Mouse (Mus musculus) kidney, adult 2 months (tissue): Measurements from ENCODE around the gene Bcas3. TPM values are rescaled to one million over a fixed set of nuclear protein-coding genes. Genes with fewer than 3 reads are reported as not detected.
A peak's percentile ranks its signal among the peaks of the same experiment; 100 is the strongest.

Experiments
- DNase-seq: peaks from one replicate; pipeline ENCODE4 v3.0.0; 2021
- H3K27ac ChIP-seq: fragments of 200-500 bp; 2 replicates; pipeline ENCODE4 v1.5.1; 2012; ENCODE audit warnings: low read depth, low read length, control low read depth, inconsistent platforms; ENCODE audit not compliant: insufficient read depth
- H3K27me3 ChIP-seq: fragments of 200-500 bp; replicated peaks from 2 replicates; pipeline ENCODE4 v1.6.1; 2012; ENCODE audit warnings: mild to moderate bottlenecking, moderate library complexity, low read length, inconsistent platforms; ENCODE audit not compliant: control insufficient read depth, insufficient read depth
- H3K36me3 ChIP-seq: fragments of 200-500 bp; 2 replicates; pipeline ENCODE4 v1.6.1; 2012; ENCODE audit warnings: mild to moderate bottlenecking, moderate library complexity, low read length, inconsistent platforms; ENCODE audit not compliant: control insufficient read depth, insufficient read depth
- H3K4me1 ChIP-seq: fragments of 200-500 bp; 2 replicates; pipeline ENCODE4 v1.6.1; 2011; ENCODE audit warnings: low read length; ENCODE audit not compliant: control insufficient read depth, insufficient read depth
- H3K4me3 ChIP-seq: fragments of 200-500 bp; 2 replicates; pipeline ENCODE4 v1.5.1; 2011; ENCODE audit warnings: mild to moderate bottlenecking, low read depth, low read length, control low read depth; ENCODE audit not compliant: insufficient read depth
- CTCF ChIP-seq: fragments of 200-500 bp; conservative IDR thresholded peaks from 2 replicates; pipeline ENCODE4 v1.5.1; 2011; ENCODE audit warnings: low read depth, mild to moderate bottlenecking, control low read depth, low read length, moderate library complexity, mixed read lengths; ENCODE audit not compliant: insufficient read depth, insufficient read length
- POLR2A ChIP-seq: fragments of 200-500 bp; IDR thresholded peaks from one replicate; pipeline ENCODE4 v1.6.1; 2011; ENCODE audit warnings: low read depth, low read length, control low read depth
- WGBS: fragments of 180-500 bp; shearing (Covaris S2); methylation state at CpG from one replicate; pipeline ENCODE4 v1.1.7; 2018; 5-methylcytosine and 5-hydroxymethylcytosine counted together
- polyA plus RNA-seq: library from polyadenylated mRNA; depleted of rRNA; stranded (reverse); fragments of >200 nt; gene quantifications from 2 replicates; pipeline ENCODE4 v1.2.3, GENCODE M21; 2012

Gene Bcas3
- polyA plus RNA-seq, 1 experiment = 47.3 TPM

DNA sequence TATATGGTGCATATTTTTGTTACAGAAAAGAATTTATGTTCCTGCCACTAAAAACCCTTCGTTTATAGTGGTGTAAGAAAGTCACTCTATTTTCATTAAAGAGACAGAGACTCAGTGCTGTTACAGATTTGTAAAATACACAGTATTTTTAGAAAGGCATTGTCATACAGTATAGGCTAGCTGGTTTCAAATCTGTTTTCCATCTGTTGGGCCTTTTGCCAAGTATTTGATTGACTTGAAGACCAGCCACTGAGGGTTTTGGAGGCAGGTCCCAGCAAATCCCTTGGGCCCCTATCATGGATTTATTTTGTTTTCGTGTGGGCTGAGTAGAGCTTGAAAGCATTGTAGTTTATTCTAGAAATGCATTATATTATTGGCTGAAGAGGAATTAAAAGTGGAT is 40.1 kb upstream of the Bcas3 start:
- 6% methylated on average over 2 of the region's 2 CpGs for WGBS
- Histone ChIP-seq H3K27me3 (no peaks in the 10 kb centered on the region), H3K4me3 (no peak overlapping the region), H3K27ac (no peak overlapping the region), H3K36me3 (no peaks in the 10 kb centered on the region), H3K4me1 (peaks cover 3% of the 10 kb centered on the region)
- no peak for TF ChIP-seq CTCF
- no peak for TF ChIP-seq POLR2A
- DNase-seq = peak; percentile 91

DNA sequence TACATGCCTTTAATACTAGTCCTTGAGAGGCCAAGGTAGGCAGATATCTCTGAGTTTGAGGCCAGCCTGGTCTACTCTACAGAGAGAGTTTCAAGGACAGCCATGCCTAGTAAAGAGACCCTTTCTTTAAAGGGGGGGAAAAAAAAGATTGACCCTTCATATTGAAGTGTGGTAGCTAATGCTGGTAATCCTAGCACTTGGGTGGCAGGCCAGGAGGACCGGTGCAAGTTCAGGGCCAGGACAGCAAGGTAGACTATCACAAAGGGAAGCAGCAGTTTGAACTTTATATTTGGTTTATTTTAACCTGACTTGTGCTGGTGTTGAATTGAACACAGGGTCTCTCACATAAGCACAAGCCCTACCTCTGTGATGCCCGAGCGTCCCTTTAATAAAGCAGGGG is 39.6 kb upstream of the Bcas3 start:
- no peaks in the 10 kb centered on the region for H3K27me3 ChIP-seq
- H3K4me3 ChIP-seq = no peak overlapping the region
- no peaks in the 10 kb centered on the region for H3K36me3 ChIP-seq
- no peak overlapping the region for H3K27ac ChIP-seq
- 81% methylated on average over 3 of the region's 3 CpGs for WGBS
- no peak for DNase-seq
- TF ChIP-seq POLR2A (no peak), CTCF (no peak)
- H3K4me1 ChIP-seq = peaks cover 3% of the 10 kb centered on the region

DNA sequence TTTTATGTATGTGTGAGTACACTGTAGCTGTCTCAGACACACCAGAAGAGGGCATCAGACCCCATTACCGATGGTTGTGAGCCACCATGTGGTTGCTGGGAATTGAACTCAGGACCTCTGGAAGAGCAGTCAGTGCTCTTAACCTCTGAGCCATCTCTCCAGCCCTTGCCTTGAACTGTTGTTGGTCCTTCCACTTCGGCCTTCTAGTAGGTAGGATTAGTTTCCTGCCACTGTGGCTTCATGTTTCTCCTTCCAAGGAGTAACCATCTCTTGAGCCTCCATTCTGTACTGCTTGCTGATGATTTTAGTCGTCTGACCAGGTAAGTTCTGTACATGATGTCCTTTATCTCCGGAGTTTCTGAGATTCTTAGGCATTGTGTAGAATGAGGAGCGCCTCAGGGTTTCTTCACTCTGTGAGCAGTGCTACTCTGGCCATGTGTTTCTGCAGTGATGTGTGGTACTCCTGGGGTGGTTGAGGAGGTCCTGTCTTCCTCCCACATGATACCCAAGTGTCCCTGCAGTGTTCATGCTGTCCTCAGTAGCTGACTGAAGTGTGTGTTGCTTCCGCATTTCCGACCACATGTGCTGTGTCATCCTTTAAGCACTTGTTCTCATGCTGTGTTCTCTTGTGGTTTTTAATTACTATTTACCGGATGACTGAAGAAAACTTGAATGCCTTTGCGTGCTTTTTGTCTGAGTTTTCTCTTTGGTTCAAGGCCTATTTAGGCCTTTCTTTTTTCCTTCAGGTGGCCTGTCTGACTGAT is 29.2 kb upstream of the Bcas3 start:
- no peak for DNase-seq
- 71% methylated on average over 9 of the region's 9 CpGs for WGBS
- Histone ChIP-seq H3K27me3 (no peaks in the 10 kb centered on the region), H3K27ac (no peak overlapping the region), H3K36me3 (no peaks in the 10 kb centered on the region; the same call in 1 of the 2 replicates), H3K4me3 (no peak overlapping the region), H3K4me1 (no peaks in the 10 kb centered on the region; the same call in 1 of the 2 replicates)
- no peak for TF ChIP-seq POLR2A
- TF ChIP-seq CTCF = no peak

DNA sequence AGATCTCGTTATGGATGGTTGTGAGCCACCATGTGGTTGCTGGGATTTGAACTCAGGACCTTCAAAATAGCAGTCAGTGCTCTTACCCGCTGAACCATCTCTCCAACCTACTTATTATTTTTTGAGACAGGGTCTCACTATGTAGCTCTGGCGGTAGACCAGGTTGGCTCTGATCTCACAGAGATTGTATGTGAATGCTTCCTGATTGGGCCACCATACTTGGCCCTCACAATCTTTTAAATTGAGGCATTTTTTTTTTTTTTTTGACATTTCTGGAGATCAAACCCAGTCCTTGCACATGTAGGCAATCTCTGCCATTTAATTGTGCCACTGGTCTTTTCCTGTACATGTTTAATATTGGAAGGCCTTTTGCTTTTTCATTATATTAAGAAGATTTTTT is 24.2 kb upstream of the Bcas3 start:
- Histone ChIP-seq H3K27me3 (no peaks in the 10 kb centered on the region), H3K4me3 (no peak overlapping the region), H3K4me1 (no peaks in the 10 kb centered on the region; the same call in 1 of the 2 replicates), H3K36me3 (no peaks in the 10 kb centered on the region; the same call in 1 of the 2 replicates), H3K27ac (no peak overlapping the region)
- no peak for DNase-seq
- TF ChIP-seq POLR2A (no peak), CTCF (no peak)
- 94% methylated on average over 3 of the region's 3 CpGs for WGBS

DNA sequence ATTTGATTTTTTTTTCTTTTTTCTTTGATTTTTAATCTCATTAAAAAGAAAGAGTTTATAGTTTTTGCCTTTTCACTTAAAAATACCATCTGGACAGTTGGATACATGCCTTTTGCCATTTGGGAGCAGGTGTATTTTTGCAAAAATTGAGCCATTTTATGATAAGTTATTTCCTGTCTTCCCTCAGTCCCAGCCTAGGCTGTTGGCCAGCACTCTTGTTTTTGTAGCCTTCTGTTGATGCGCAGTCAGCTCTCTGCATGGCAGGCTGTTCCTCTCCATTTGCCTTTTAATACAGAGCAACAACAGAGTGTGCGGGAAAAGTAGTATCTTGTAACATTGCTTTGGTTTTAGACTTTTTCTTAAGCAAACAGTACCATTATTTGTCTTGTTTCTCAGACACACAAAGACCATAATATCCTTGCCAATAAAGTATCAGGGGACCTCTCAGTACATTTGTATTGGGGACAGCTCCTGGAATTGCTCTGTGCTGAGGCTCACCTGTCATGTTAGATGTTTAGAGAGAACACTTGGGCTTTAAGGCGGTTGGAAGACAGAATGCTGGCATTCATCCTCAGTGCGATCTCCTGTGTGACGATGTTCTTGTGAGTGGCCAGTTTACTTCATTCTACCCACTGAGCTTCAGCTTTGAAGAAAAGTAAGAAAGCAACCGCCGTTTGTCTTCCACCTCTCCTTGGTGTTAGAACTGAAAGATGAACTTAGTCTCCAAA is 23.6 kb upstream of the Bcas3 start:
- no peak for TF ChIP-seq CTCF
- TF ChIP-seq POLR2A = no peak
- Histone ChIP-seq H3K36me3 (no peaks in the 10 kb centered on the region; the same call in 1 of the 2 replicates), H3K4me3 (no peak overlapping the region), H3K27ac (0 out of 2 replicates have a peak overlapping the region, but pooled peaks have one; percentile 55), H3K27me3 (no peaks in the 10 kb centered on the region), H3K4me1 (no peaks in the 10 kb centered on the region)
- peak; percentile 36 for DNase-seq
- 78% methylated on average over 7 of the region's 7 CpGs for WGBS

DNA sequence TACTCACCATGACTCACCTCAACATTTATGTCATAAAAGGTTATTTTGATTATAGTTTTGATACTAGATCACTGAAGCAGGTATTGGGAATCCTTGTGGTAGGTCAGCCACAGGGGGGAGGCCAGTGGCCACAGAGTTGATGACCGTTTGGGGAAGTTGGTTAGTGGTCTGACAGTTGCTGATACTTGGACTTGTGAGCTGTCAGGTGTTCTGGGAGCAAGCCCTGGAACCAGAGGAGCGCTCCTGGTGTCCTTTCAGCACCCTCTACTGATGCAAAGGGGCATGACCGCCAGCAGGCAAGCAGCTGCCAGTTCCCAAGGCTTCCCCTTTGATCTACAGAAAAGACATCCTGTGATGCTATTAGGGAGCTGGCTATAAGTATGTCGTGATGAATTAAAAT is 18.2 kb upstream of the Bcas3 start:
- TF ChIP-seq CTCF (peak; percentile 75), POLR2A (no peak)
- Histone ChIP-seq H3K4me3 (no peak overlapping the region), H3K4me1 (0 out of 2 replicates have a peak, but pooled peaks cover 3% of the 10 kb centered on the region), H3K27ac (no peak overlapping the region), H3K36me3 (no peaks in the 10 kb centered on the region; the same call in 1 of the 2 replicates), H3K27me3 (no peaks in the 10 kb centered on the region)
- DNase-seq = peak; percentile 64
- WGBS = 46% methylated on average over 4 of the region's 4 CpGs
